Mouse (Mus musculus) frontal cortex, adult 2 months (tissue): ENCODE results near the gene Stx12. TPM values are rescaled to one million over a fixed set of nuclear protein-coding genes. Genes with fewer than 3 reads are reported as not detected.

Source experiments
- polyA plus RNA-seq: library from polyadenylated mRNA; depleted of rRNA; stranded (reverse); fragments of >200 nt; gene quantifications from 2 replicates; pipeline ENCODE4 v1.2.3, GENCODE M21; 2012; rRNA removed

Gene Stx12
- polyA plus RNA-seq, 1 experiment: 110 TPM

Other genes starting within 250 kb of the Stx12 start
- 24.1 and 24.4 TPM in 2 replicates for gene Eya3, start 245.5 kb downstream of the Stx12 start, polyA plus RNA-seq
- 3.0 and 4.1 TPM in 2 replicates for gene Xkr8, start 152.0 kb downstream of the Stx12 start, polyA plus RNA-seq
- gene Smpdl3b, start 127.3 kb downstream of the Stx12 start, polyA plus RNA-seq: 2.2 and 3.1 TPM in 2 replicates
- 13.2 and 16.6 TPM in 2 replicates for gene Rpa2, start 116.2 kb downstream of the Stx12 start, polyA plus RNA-seq
- 1.1 and 1.2 TPM in 2 replicates for gene Themis2, start 88.1 kb downstream of the Stx12 start, polyA plus RNA-seq
- 59.8 and 62.1 TPM in 2 replicates for gene Ppp1r8, start 41.3 kb downstream of the Stx12 start, polyA plus RNA-seq
- 33.3 and 38.7 TPM in 2 replicates for gene Fam76a, start 38.0 kb upstream of the Stx12 start, polyA plus RNA-seq
- gene Fgr, start 89.6 kb upstream of the Stx12 start, polyA plus RNA-seq: 0.18 and 0.19 TPM in 2 replicates
- gene Ahdc1, start 126.8 kb upstream of the Stx12 start, polyA plus RNA-seq: 28.5 and 28.6 TPM in 2 replicates
- gene Wasf2, start 246.0 kb upstream of the Stx12 start, polyA plus RNA-seq: 14.2 and 16.3 TPM in 2 replicates